Mouse (Mus musculus): ENCODE results near the gene Bspry.

GRCm38 (mm10) chr4:62525489-62525811, 45.6 kb downstream of the Bspry start:
- no peak for TF ChIP-seq CTCF (conservative IDR thresholded peaks at IDR 0.05; ENCODE audit: insufficient read depth, insufficient read length, low read depth, low read length)
- no peak for TF ChIP-seq POLR2A (IDR thresholded peaks at IDR 0.05; ENCODE audit: low read depth, low read length)

Data from kidney, adult 2 months (tissue).